Mouse (Mus musculus) liver, embryonic 14.5 days (tissue): ENCODE measurements around the gene Hid1.

Experiments used
- CTCF ChIP-seq: IDR thresholded peaks from 2 replicates; pipeline ENCODE4 v1.5.1; 2016; ENCODE audit warnings: antibody characterized with exemption, low read depth, control low read depth
- EP300 ChIP-seq: IDR thresholded peaks from 2 replicates; pipeline ENCODE4 v1.6.1; 2016; ENCODE audit warnings: antibody characterized with exemption, low read depth

DNA sequence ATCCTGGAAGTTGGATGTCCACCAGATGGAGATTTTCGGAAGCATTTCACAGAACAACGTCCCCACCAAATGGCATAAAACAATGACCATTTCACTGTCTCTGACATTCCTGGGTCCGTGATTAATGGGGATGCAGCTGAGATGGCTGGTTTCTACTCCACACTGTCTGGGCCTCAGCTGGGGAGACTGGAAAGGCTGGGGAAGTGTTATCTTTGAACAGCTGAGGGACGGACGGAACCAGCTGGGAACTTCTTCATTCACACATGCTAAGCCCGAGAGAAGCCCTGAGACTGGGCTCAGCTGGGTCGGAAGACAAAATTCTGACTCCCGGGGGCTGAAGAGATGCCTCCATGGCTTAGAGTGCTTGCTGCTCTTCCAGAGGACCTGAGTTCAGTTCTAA, 3.8 kb upstream of the Hid1 start:
- TF ChIP-seq CTCF (no peak), EP300 (no peak)
